Mouse (Mus musculus) urinary bladder, adult 2 months (tissue): Measurements from ENCODE around the gene Gm3448. TPM values are rescaled to one million over a fixed set of nuclear protein-coding genes. Genes with fewer than 3 reads are reported as not detected.
A peak's percentile ranks its signal among the peaks of the same experiment; 100 is the strongest.
"Not testable (repeated sequence)": the region's sequence is repeated elsewhere in the genome, so short reads cannot be mapped to it uniquely, and the experiment has no call there.

Source experiments
- DNase-seq: peaks from one replicate; pipeline ENCODE4 v3.0.0; 2022; ENCODE audit warnings: low spot score
- polyA plus RNA-seq: library from polyadenylated mRNA; depleted of rRNA; stranded (reverse); fragments of >200 nt; gene quantifications from 2 replicates; pipeline ENCODE4 v1.2.3, GENCODE M21; 2012

Gm3448 gene
- polyA plus RNA-seq, 1 experiment = 5.0 TPM

- not testable (repeated sequence) for DNase-seq
Measured at GRCm38 (mm10) chr17:15031414-15031813, 9.9 kb downstream of the Gm3448 start.

- DNase-seq = not testable (repeated sequence)
Measured at GRCm38 (mm10) chr17:15025513-15025912, 15.8 kb downstream of the Gm3448 start.

GRCm38 (mm10) chr17:15024502-15025193, 16.7 kb downstream of the Gm3448 start:
- not testable (repeated sequence) for DNase-seq

GRCm38 (mm10) chr17:15023878-15024492, 17.4 kb downstream of the Gm3448 start:
- DNase-seq = not testable (repeated sequence)

- DNase-seq = peak; percentile 20
Measured at GRCm38 (mm10) chr17:15021503-15022220, 19.7 kb downstream of the Gm3448 start.

GRCm38 (mm10) chr17:15009706-15010413, 31.5 kb downstream of the Gm3448 start, which contains the start of gene Gm3435:
Gene Gm3435 (plus strand): TSS chr17:15010176.
- not testable (repeated sequence) for DNase-seq

- DNase-seq = not testable (repeated sequence)
Measured at GRCm38 (mm10) chr17:15009088-15009487, 32.2 kb downstream of the Gm3448 start.

- DNase-seq = not testable (repeated sequence)
Measured at GRCm38 (mm10) chr17:15000047-15000446, 41.3 kb downstream of the Gm3448 start.

GRCm38 (mm10) chr17:14994140-14994539, 47.2 kb downstream of the Gm3448 start:
- DNase-seq = not testable (repeated sequence)

- not testable (repeated sequence) for DNase-seq
Measured at GRCm38 (mm10) chr17:14993139-14993832, 48.1 kb downstream of the Gm3448 start.

GRCm38 (mm10) chr17:14992522-14993138, 48.7 kb downstream of the Gm3448 start:
- not testable (repeated sequence) for DNase-seq

- peak; percentile 12 for DNase-seq
Measured at GRCm38 (mm10) chr17:14990116-14990702, 51.1 kb downstream of the Gm3448 start.

GRCm38 (mm10) chr17:14978362-14979038, 62.8 kb downstream of the Gm3448 start, which contains the start of the genes 9030025P20Rik and Gm3417:
Gene 9030025P20Rik (plus strand): TSS chr17:14978468.
Gene Gm3417 (minus strand): TSS chr17:14978790.
- DNase-seq = not testable (repeated sequence)

GRCm38 (mm10) chr17:14977718-14978361, 63.5 kb downstream of the Gm3448 start:
- DNase-seq = not testable (repeated sequence)

- DNase-seq = not testable (repeated sequence)
Measured at GRCm38 (mm10) chr17:14968373-14968913, 72.9 kb downstream of the Gm3448 start.

GRCm38 (mm10) chr17:14961557-14962154, 79.7 kb downstream of the Gm3448 start:
- DNase-seq = not testable (repeated sequence)

- peak; percentile 61 for DNase-seq
Measured at GRCm38 (mm10) chr17:14960951-14961556, 80.3 kb downstream of the Gm3448 start, which contains the start of gene Phf10. Gene Phf10 (minus strand): TSS chr17:14961273.

- DNase-seq = peak; percentile 40
Measured at GRCm38 (mm10) chr17:14960520-14960919, 80.8 kb downstream of the Gm3448 start.
